Mouse (Mus musculus) liver, embryonic 14.5 days (tissue): ENCODE results near the gene Col18a1. TPM values are rescaled to one million over a fixed set of nuclear protein-coding genes. Genes with fewer than 3 reads are reported as not detected.

ENCODE experiments used
- ATAC-seq: fragments of 200-750 bp; cut with Nextera tagmentation; 2 replicates; pipeline ENCODE4 v1.8.0; 2017; ENCODE audit warnings: moderate number of reproducible peaks, mild to moderate bottlenecking, moderate library complexity; ENCODE audit not compliant: insufficient read depth
- DNase-seq, 3 experiments: peaks; one replicate each; pipeline ENCODE4 v3.0.0-alpha.2; 2012 to 2013; ENCODE audit warnings: low read depth in 3 of 3, low spot score in 3 of 3
- H3K27ac ChIP-seq: fragments of 300-500 bp; sonication (generic); 2 replicates; pipeline ENCODE4 v1.5.1; 2014; ENCODE audit warnings: moderate library complexity, mild to moderate bottlenecking, control low read depth, inconsistent platforms
- H3K27me3 ChIP-seq: fragments of 300-500 bp; sonication (generic); 2 replicates; pipeline ENCODE4 v1.6.1; 2014; ENCODE audit warnings: mild to moderate bottlenecking, low read length, moderate library complexity; ENCODE audit not compliant: control insufficient read depth, insufficient read depth
- H3K36me3 ChIP-seq: fragments of 300-500 bp; sonication (generic); replicated peaks from 2 replicates; pipeline ENCODE4 v1.6.1; 2014; ENCODE audit warnings: low read depth; ENCODE audit not compliant: control insufficient read depth, insufficient read depth
- H3K4me1 ChIP-seq, 2 experiments: fragments of 200-500 bp in 1 of 2; fragments of 300-500 bp in 1 of 2; sonication (generic) in 1 of 2; replicated peaks; 2 replicates each; pipeline ENCODE4 v1.6.1; 2012 to 2014; ENCODE audit warnings: antibody characterized with exemption in 1 of 2, inconsistent platforms in 1 of 2, low read length in 1 of 2; ENCODE audit not compliant: control insufficient read depth in 2 of 2, insufficient read depth in 2 of 2
- H3K4me2 ChIP-seq: fragments of 300-500 bp; sonication (generic); 2 replicates; pipeline ENCODE4 v1.6.1; 2014; ENCODE audit warnings: low read depth, mild to moderate bottlenecking, control low read depth, moderate library complexity
- H3K4me3 ChIP-seq, 2 experiments: fragments of 200-500 bp in 1 of 2; fragments of 300-500 bp in 1 of 2; sonication (generic) in 1 of 2; 2 replicates each; pipeline ENCODE4 v1.5.1; 2012 to 2014; ENCODE audit warnings: low read depth in 2 of 2, low read length in 2 of 2, mild to moderate bottlenecking in 2 of 2, control low read depth in 1 of 2, inconsistent platforms in 1 of 2, moderate library complexity in 1 of 2; ENCODE audit not compliant: insufficient read depth in 1 of 2
- H3K9ac ChIP-seq: fragments of 300-500 bp; sonication (generic); replicated peaks from 2 replicates; pipeline ENCODE4 v1.6.1; 2014; ENCODE audit warnings: mild to moderate bottlenecking, control low read depth, moderate library complexity
- H3K9me3 ChIP-seq: fragments of 300-500 bp; sonication (generic); 2 replicates; pipeline ENCODE4 v1.6.1; 2016; ENCODE audit warnings: low read length, mixed read lengths; ENCODE audit not compliant: control insufficient read depth
- CTCF ChIP-seq: IDR thresholded peaks from 2 replicates; pipeline ENCODE4 v1.5.1; 2016; ENCODE audit warnings: antibody characterized with exemption, low read depth, control low read depth
- EP300 ChIP-seq: IDR thresholded peaks from 2 replicates; pipeline ENCODE4 v1.6.1; 2016; ENCODE audit warnings: antibody characterized with exemption, low read depth
- WGBS: fragments of 180-500 bp; shearing (Covaris S2); extraction: QIAGEN DNeasy Blood & Tissue Kit; methylation state at CpG from one replicate; pipeline ENCODE4 v1.1.7; 2014; ENCODE audit not compliant: insufficient replicate concordance; 5-methylcytosine and 5-hydroxymethylcytosine counted together
- polyA plus RNA-seq, 2 experiments: library from polyadenylated mRNA; depleted of rRNA in 1 of 2; stranded (reverse) in 1 of 2; unstranded in 1 of 2; fragments of >200 nt; fragmentation: Nextera tagmentation in 1 of 2; extraction: Ambion mirVana in 1 of 2; gene quantifications; 2 replicates each; pipeline versions ENCODE4 v1.2.1 to v1.2.3; 2012 to 2014

The Col18a1 gene
- polyA plus RNA-seq, 2 experiments, result 24.6 to 31.4 TPM

DNA sequence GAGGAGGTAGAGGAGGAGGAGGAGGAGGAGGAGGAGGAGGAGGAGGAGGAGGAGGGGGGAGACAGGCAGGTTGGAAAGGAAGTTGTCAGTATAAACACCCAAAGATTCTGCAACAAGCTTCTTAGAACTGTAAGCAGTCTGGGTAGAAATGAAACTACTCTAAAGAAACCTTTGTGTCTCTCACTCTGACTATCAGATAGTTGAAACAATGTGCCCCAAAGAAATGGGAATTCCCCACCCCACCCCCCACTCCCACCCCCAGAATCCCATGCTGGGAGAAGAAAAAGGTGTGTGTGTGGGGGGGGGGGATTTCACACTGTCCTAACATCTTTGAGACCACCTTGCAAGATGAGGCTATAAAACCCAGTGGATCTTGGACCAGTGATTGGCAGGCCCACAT, 62.0 kb downstream of the Col18a1 start:
- TF ChIP-seq CTCF (no peak), EP300 (no peak)
- H3K36me3 ChIP-seq, result no peaks in the 10 kb centered on the region
- no peak overlapping the region for H3K9ac ChIP-seq
- H3K4me1 ChIP-seq, result peaks cover 0 to 9% of the 10 kb centered on the region in 2 experiments; a peak in 2 of 4 replicates
- H3K4me2 ChIP-seq, result no peak overlapping the region
- no peaks in the 10 kb centered on the region for H3K27me3 ChIP-seq
- no peak overlapping the region for H3K27ac ChIP-seq
- no peak overlapping the region for H3K4me3 ChIP-seq
- H3K9me3 ChIP-seq, result no peaks in the 10 kb centered on the region
- DNase-seq (no peak), ATAC-seq (no peak)

DNA sequence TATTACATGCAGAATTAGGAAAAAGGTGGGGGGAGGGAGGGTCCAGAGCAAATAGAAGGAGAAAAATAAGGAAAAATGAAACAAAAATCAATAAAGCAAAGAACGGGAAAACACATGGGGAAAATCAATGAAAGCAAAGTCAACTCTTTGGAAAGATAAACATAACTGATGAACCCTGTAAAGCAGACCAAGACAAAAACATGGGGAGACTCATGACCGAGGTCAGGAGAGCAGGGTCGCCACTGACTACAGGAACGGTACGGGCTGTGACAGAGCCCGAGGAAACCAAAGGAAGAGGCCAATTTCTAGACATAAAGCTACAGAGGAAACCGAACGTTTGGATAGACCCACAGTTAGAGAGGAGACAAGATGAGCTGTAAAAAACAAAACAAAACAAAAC, 62.7 kb downstream of the Col18a1 start:
- no peak for ATAC-seq
- Histone ChIP-seq H3K27me3 (no peaks in the 10 kb centered on the region), H3K27ac (no peak overlapping the region), H3K36me3 (no peaks in the 10 kb centered on the region), H3K9me3 (no peaks in the 10 kb centered on the region), H3K4me2 (no peak overlapping the region), H3K4me3 (no peak overlapping the region), H3K9ac (no peak overlapping the region), H3K4me1 (peaks cover 0 to 9% of the 10 kb centered on the region in 2 experiments; a peak in 2 of 4 replicates)
- TF ChIP-seq CTCF (no peak), EP300 (no peak)
- WGBS, result 10% methylated on average over 8 of the region's 8 CpGs
- DNase-seq, result no peak

DNA sequence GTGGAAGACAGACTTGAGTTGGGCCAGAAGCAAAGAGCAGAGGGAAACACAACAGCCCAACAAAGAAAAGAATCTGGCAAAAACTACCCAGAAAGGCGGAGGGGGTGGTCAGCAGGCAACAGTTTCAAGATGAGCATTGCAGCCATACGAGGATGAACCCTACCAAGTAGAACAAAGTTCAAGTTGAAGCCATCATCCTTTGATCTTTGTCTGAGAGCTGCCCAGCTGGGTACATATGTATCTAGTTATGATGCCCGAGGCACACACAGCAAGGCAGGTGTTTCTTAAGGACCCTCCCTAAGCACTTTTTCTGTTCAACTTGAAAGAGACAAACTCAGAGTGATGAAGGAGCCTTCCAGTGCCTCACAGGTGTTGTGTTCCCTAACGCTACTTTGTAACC, 66.6 kb downstream of the Col18a1 start:
- WGBS, result 64% methylated on average over 4 of the region's 4 CpGs
- TF ChIP-seq EP300 (no peak), CTCF (no peak)

DNA sequence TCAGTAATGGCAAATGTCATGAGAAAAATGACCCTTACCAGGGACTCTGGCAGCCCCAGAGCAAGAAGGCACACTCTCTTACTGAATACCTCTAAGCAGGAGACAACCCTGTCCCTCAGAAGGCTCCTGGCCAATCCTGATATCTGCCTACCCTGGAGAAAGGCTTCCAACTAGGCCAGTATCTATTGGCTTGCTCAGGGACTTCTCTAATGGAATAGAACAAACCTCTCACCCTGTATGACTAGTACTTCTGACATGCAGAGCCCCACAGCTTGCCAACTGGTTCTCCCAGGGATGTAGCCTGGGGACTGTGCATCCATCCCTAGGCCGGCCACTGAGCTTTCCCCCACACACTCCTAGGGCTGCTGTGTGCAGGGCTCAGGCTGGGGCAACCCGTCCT, 67.7 kb downstream of the Col18a1 start:
- TF ChIP-seq CTCF, result no peak
- no peak for TF ChIP-seq EP300
- WGBS, result 65% methylated on average over 2 of the region's 2 CpGs
- H3K36me3 ChIP-seq, result no peaks in the 10 kb centered on the region
- ATAC-seq (no peak), DNase-seq (no peak)
- H3K4me1 ChIP-seq, result peaks cover 0 to 12% of the 10 kb centered on the region in 2 experiments; a peak in 2 of 4 replicates
- no peak overlapping the region for H3K4me3 ChIP-seq
- H3K27ac ChIP-seq, result no peak overlapping the region
- no peak overlapping the region for H3K4me2 ChIP-seq
- H3K9ac ChIP-seq, result no peak overlapping the region
- no peaks in the 10 kb centered on the region for H3K9me3 ChIP-seq
- H3K27me3 ChIP-seq, result no peaks in the 10 kb centered on the region

More for the DNA sequence above, 66.6 kb downstream of the Col18a1 start:
- no peaks in the 10 kb centered on the region for H3K36me3 ChIP-seq
- DNase-seq (no peak), ATAC-seq (no peak)
- H3K9ac ChIP-seq, result no peak overlapping the region
- no peaks in the 10 kb centered on the region for H3K9me3 ChIP-seq
- H3K4me2 ChIP-seq, result no peak overlapping the region
- H3K27me3 ChIP-seq, result no peaks in the 10 kb centered on the region
- H3K4me1 ChIP-seq, result peaks cover 0 to 12% of the 10 kb centered on the region in 2 experiments; a peak in 2 of 4 replicates
- no peak overlapping the region for H3K27ac ChIP-seq
- no peak overlapping the region for H3K4me3 ChIP-seq

DNA sequence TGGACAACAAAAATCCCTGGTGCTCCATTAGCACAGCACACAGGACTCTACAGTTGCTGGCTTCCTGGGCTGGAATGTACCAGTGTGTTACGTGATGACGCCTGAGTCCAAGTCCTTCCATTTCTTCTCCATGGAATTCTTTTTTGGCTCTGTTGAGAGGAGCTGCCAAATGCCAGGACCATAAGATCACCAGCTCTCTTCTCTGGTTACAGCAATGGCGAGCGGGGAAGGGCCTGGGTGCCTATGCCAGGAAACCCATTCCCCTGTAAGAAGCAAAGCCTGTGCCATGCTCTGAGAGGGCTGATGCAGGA, 68.5 kb downstream of the Col18a1 start:
- Histone ChIP-seq H3K9me3 (no peaks in the 10 kb centered on the region), H3K9ac (no peak overlapping the region), H3K4me1 (peaks cover 0 to 8% of the 10 kb centered on the region in 2 experiments; a peak in 2 of 4 replicates), H3K4me2 (no peak overlapping the region), H3K27ac (no peak overlapping the region), H3K27me3 (no peaks in the 10 kb centered on the region), H3K36me3 (no peaks in the 10 kb centered on the region), H3K4me3 (no peak overlapping the region)
- no peak for TF ChIP-seq CTCF
- no peak for TF ChIP-seq EP300
- 66% methylated on average over 4 of the region's 4 CpGs for WGBS
- no peak for DNase-seq
- no peak for ATAC-seq
